Mouse (Mus musculus) liver, postnatal 0 days (tissue): ENCODE data around the gene Zfp664. TPM values are rescaled to one million over a fixed set of nuclear protein-coding genes. Genes with fewer than 3 reads are reported as not detected.

Experiments used
- ATAC-seq: fragments of 200-750 bp; cut with Nextera tagmentation; 2 replicates; pipeline ENCODE4 v1.8.0; 2017; ENCODE audit warnings: mild to moderate bottlenecking, moderate library complexity
- DNase-seq: peaks from one replicate; pipeline ENCODE4 v3.0.0-alpha.2; 2016
- H3K27ac ChIP-seq: fragments of 300-500 bp; sonication (generic); 2 replicates; pipeline ENCODE4 v1.5.1; 2014; ENCODE audit warnings: antibody characterized with exemption, moderate library complexity, mild to moderate bottlenecking, low read depth
- H3K27me3 ChIP-seq: fragments of 300-500 bp; sonication (generic); 2 replicates; pipeline ENCODE4 v1.6.1; 2014; ENCODE audit warnings: low read length, control low read depth, mixed read lengths; ENCODE audit not compliant: insufficient read depth
- H3K36me3 ChIP-seq: fragments of 300-500 bp; sonication (generic); replicated peaks from 2 replicates; pipeline ENCODE4 v1.6.1; 2014; ENCODE audit warnings: mild to moderate bottlenecking, control low read depth, low read length, moderate library complexity, mixed read lengths; ENCODE audit not compliant: insufficient read depth
- H3K4me1 ChIP-seq: fragments of 300-500 bp; sonication (generic); 2 replicates; pipeline ENCODE4 v1.6.1; 2014; ENCODE audit warnings: antibody characterized with exemption, mild to moderate bottlenecking, control low read depth; ENCODE audit not compliant: insufficient read depth
- H3K4me2 ChIP-seq: fragments of 300-500 bp; sonication (generic); 2 replicates; pipeline ENCODE4 v1.6.1; 2014; ENCODE audit warnings: low read depth, mild to moderate bottlenecking, low read length, moderate library complexity, mixed read lengths
- H3K4me3 ChIP-seq: fragments of 300-500 bp; sonication (generic); 2 replicates; pipeline ENCODE4 v1.5.1; 2014; ENCODE audit warnings: low read depth, low read length
- H3K9ac ChIP-seq: fragments of 300-500 bp; sonication (generic); replicated peaks from 2 replicates; pipeline ENCODE4 v1.6.1; 2014; ENCODE audit warnings: mild to moderate bottlenecking, moderate library complexity
- H3K9me3 ChIP-seq: fragments of 300-500 bp; sonication (generic); 2 replicates; pipeline ENCODE4 v1.6.1; 2016; ENCODE audit warnings: mild to moderate bottlenecking, control low read depth, low read length, mixed read lengths
- CTCF ChIP-seq: sonication (generic); IDR thresholded peaks from 2 replicates; pipeline ENCODE4 v1.5.1; 2016; ENCODE audit warnings: antibody characterized with exemption, low read depth
- EP300 ChIP-seq: IDR thresholded peaks from 2 replicates; pipeline ENCODE4 v1.6.1; 2016; ENCODE audit warnings: antibody characterized with exemption, low read depth, mild to moderate bottlenecking
- WGBS: fragments of 180-500 bp; shearing (Covaris S2); extraction: QIAGEN DNeasy Blood & Tissue Kit; methylation state at CpG from one replicate; pipeline ENCODE4 v1.1.7; 2014; ENCODE audit not compliant: insufficient replicate concordance; 5-methylcytosine and 5-hydroxymethylcytosine counted together
- polyA plus RNA-seq: library from polyadenylated mRNA; unstranded; fragments of >200 nt; fragmentation: Nextera tagmentation; extraction: Ambion mirVana; gene quantifications from 2 replicates; pipeline ENCODE4 v1.2.1, GENCODE M21; 2015

Gene Zfp664
- polyA plus RNA-seq, 1 experiment from 2014 or later: 12.1 TPM

GRCm38 (mm10) chr5:124929425-124930054 is 67.0 kb downstream of the Zfp664 start:
- H3K4me1 ChIP-seq: no peaks in the 10 kb centered on the region
- TF ChIP-seq CTCF (no peak), EP300 (no peak)
- H3K9me3 ChIP-seq: no peaks in the 10 kb centered on the region; the same call in 1 of the 2 replicates
- H3K27ac ChIP-seq: no peak overlapping the region
- 0 out of 2 replicates have a peak, but pooled peaks cover 2% of the 10 kb centered on the region for H3K27me3 ChIP-seq
- no peaks in the 10 kb centered on the region for H3K36me3 ChIP-seq
- peak; percentile 32 for DNase-seq
- no peak overlapping the region for H3K4me3 ChIP-seq
- ATAC-seq: peak; percentile 36; the same call in 1 of the 2 replicates
- no peak overlapping the region for H3K4me2 ChIP-seq
- H3K9ac ChIP-seq: no peak overlapping the region
- WGBS: 47% methylated on average over 9 of the region's 9 CpGs

GRCm38 (mm10) chr5:124930055-124930439 is 67.6 kb downstream of the Zfp664 start:
- ATAC-seq: no peak
- no peaks in the 10 kb centered on the region; the same call in 1 of the 2 replicates for H3K9me3 ChIP-seq
- 43% methylated on average over 5 of the region's 5 CpGs for WGBS
- no peak overlapping the region for H3K4me3 ChIP-seq
- H3K36me3 ChIP-seq: no peaks in the 10 kb centered on the region
- no peak overlapping the region for H3K9ac ChIP-seq
- no peaks in the 10 kb centered on the region for H3K27me3 ChIP-seq
- DNase-seq: no peak
- no peak overlapping the region for H3K27ac ChIP-seq
- TF ChIP-seq EP300 (no peak), CTCF (peak; percentile 58)
- no peaks in the 10 kb centered on the region for H3K4me1 ChIP-seq
- no peak overlapping the region for H3K4me2 ChIP-seq

GRCm38 (mm10) chr5:124930603-124931002 is 68.1 kb downstream of the Zfp664 start:
- H3K4me1 ChIP-seq: no peaks in the 10 kb centered on the region
- no peaks in the 10 kb centered on the region; the same call in 1 of the 2 replicates for H3K9me3 ChIP-seq
- H3K36me3 ChIP-seq: no peaks in the 10 kb centered on the region
- no peak overlapping the region for H3K27ac ChIP-seq
- 65% methylated on average over 9 of the region's 9 CpGs for WGBS
- no peak for ATAC-seq
- TF ChIP-seq CTCF: no peak
- TF ChIP-seq EP300: no peak
- no peak overlapping the region for H3K4me2 ChIP-seq
- H3K9ac ChIP-seq: no peak overlapping the region
- no peak for DNase-seq
- H3K27me3 ChIP-seq: no peaks in the 10 kb centered on the region
- no peak overlapping the region for H3K4me3 ChIP-seq

GRCm38 (mm10) chr5:124931076-124931475 is 68.6 kb downstream of the Zfp664 start:
- no peak overlapping the region for H3K27ac ChIP-seq
- no peak for TF ChIP-seq CTCF
- no peak for TF ChIP-seq EP300
- DNase-seq (no peak), ATAC-seq (no peak)
- H3K4me3 ChIP-seq: no peak overlapping the region
- no peak overlapping the region for H3K9ac ChIP-seq
- H3K9me3 ChIP-seq: no peaks in the 10 kb centered on the region; the same call in 1 of the 2 replicates
- 76% methylated on average over 8 of the region's 8 CpGs for WGBS
- H3K27me3 ChIP-seq: no peaks in the 10 kb centered on the region
- H3K36me3 ChIP-seq: no peaks in the 10 kb centered on the region
- H3K4me2 ChIP-seq: no peak overlapping the region
- H3K4me1 ChIP-seq: no peaks in the 10 kb centered on the region

GRCm38 (mm10) chr5:124934558-124934957 is 72.1 kb downstream of the Zfp664 start:
- 69% methylated on average over 7 of the region's 7 CpGs for WGBS
- TF ChIP-seq CTCF (no peak), EP300 (no peak)
- H3K4me3 ChIP-seq: no peak overlapping the region
- no peak for DNase-seq
- H3K4me1 ChIP-seq: no peaks in the 10 kb centered on the region
- H3K27ac ChIP-seq: no peak overlapping the region
- no peak overlapping the region for H3K9ac ChIP-seq
- H3K36me3 ChIP-seq: no peaks in the 10 kb centered on the region
- no peaks in the 10 kb centered on the region for H3K27me3 ChIP-seq
- H3K4me2 ChIP-seq: no peak overlapping the region
- H3K9me3 ChIP-seq: no peaks in the 10 kb centered on the region; the same call in 1 of the 2 replicates
- no peak for ATAC-seq

- Histone ChIP-seq H3K27me3 (no peaks in the 10 kb centered on the region), H3K36me3 (no peaks in the 10 kb centered on the region), H3K9ac (no peak overlapping the region), H3K27ac (no peak overlapping the region), H3K4me1 (no peaks in the 10 kb centered on the region), H3K4me2 (no peak overlapping the region), H3K9me3 (no peaks in the 10 kb centered on the region), H3K4me3 (no peak overlapping the region)
- TF ChIP-seq CTCF (no peak), EP300 (no peak)
- no peak for DNase-seq
- WGBS: 76% methylated on average over 12 of the region's 12 CpGs
- 0 out of 2 replicates have a peak, but pooled peaks have one; percentile 31 for ATAC-seq
These were observed 80.8 kb downstream of the Zfp664 start for GRCm38 (mm10) chr5:124943181-124943792.
